Mouse (Mus musculus) bone marrow macrophage, adult 2 months (primary cell): ENCODE data around the gene AC170998.1.
"Not testable (repeated sequence)": the region's sequence is repeated elsewhere in the genome, so short reads cannot be mapped to it uniquely, and the experiment has no call there.

Experiments
- CTCF ChIP-seq: IDR thresholded peaks from 2 replicates; pipeline ENCODE4 v1.5.1; 2012; ENCODE audit warnings: low read depth, mild to moderate bottlenecking, low read length, moderate library complexity
- POLR2A ChIP-seq: IDR thresholded peaks from 2 replicates; pipeline ENCODE4 v1.6.1; 2012; ENCODE audit warnings: mild to moderate bottlenecking, low read depth, low read length, borderline replicate concordance

GRCm38 (mm10) chr17:28727511-28727910 is 1.6 kb downstream of the AC170998.1 start:
- TF ChIP-seq CTCF, POLR2A: not testable (repeated sequence)
